Mouse (Mus musculus) testis, adult 2 months (tissue): Measurements from ENCODE around the gene Uqcrq. TPM values are rescaled to one million over a fixed set of nuclear protein-coding genes. Genes with fewer than 3 reads are reported as not detected.

Experiments
- H3K27ac ChIP-seq: fragments of 200-500 bp; 2 replicates; pipeline ENCODE4 v1.5.1; 2012; ENCODE audit warnings: low read depth, low read length; ENCODE audit not compliant: control insufficient read depth, insufficient read depth
- H3K27me3 ChIP-seq: fragments of 200-500 bp; 2 replicates; pipeline ENCODE4 v1.6.1; 2012; ENCODE audit warnings: mild to moderate bottlenecking, low read length, moderate library complexity; ENCODE audit not compliant: control insufficient read depth, insufficient read depth
- H3K36me3 ChIP-seq: fragments of 200-500 bp; 2 replicates; pipeline ENCODE4 v1.6.1; 2012; ENCODE audit warnings: mild to moderate bottlenecking, low read length; ENCODE audit not compliant: control insufficient read depth, insufficient read depth
- H3K4me1 ChIP-seq: fragments of 200-500 bp; 2 replicates; pipeline ENCODE4 v1.6.1; 2012; ENCODE audit warnings: low read length; ENCODE audit not compliant: control insufficient read depth, insufficient read depth
- H3K4me3 ChIP-seq: fragments of 200-500 bp; 2 replicates; pipeline ENCODE4 v1.5.1; 2012; ENCODE audit warnings: low read depth, mild to moderate bottlenecking, low read length, moderate library complexity, mixed read lengths; ENCODE audit not compliant: control insufficient read depth
- CTCF ChIP-seq: fragments of 200-500 bp; IDR thresholded peaks from 2 replicates; pipeline ENCODE4 v1.5.1; 2012; ENCODE audit warnings: low read depth, mild to moderate bottlenecking, inconsistent platforms, low read length, moderate library complexity; ENCODE audit not compliant: control insufficient read depth, insufficient read depth, insufficient replicate concordance
- POLR2A ChIP-seq: fragments of 200-500 bp; IDR thresholded peaks from 2 replicates; pipeline ENCODE4 v1.6.1; 2012; ENCODE audit warnings: low read depth, mild to moderate bottlenecking, inconsistent platforms, low read length, moderate library complexity; ENCODE audit not compliant: control insufficient read depth
- polyA plus RNA-seq: library from polyadenylated mRNA; depleted of rRNA; stranded (reverse); fragments of >200 nt; gene quantifications from 2 replicates; pipeline ENCODE4 v1.2.3, GENCODE M21; 2012

Uqcrq gene
- polyA plus RNA-seq, 1 experiment: 969 TPM

DNA sequence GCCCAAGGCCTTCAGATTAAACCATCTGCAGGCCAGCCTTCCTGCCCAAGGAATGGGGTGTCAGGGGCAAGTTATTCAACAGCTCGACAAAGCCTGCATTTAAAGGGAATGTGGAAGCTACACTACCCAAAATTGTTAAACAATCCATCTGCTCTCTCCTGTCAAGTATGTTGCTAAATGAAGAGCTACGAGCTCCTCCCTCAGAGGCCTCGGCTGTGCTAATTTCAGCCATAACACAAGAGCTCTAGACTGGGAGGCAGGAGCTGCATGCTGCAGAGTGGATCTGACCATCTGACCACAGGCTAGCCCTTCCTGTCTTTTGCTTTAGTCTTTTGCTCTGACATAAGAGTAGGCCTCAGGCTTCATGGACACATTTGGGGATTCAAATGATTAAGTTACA, 5.4 kb downstream of the Uqcrq start:
- Histone ChIP-seq H3K27me3 (no peaks in the 10 kb centered on the region), H3K36me3 (no peaks in the 10 kb centered on the region), H3K4me3 (no peak overlapping the region), H3K4me1 (peaks cover 4% of the 10 kb centered on the region), H3K27ac (no peak overlapping the region)
- TF ChIP-seq CTCF: no peak
- no peak for TF ChIP-seq POLR2A

DNA sequence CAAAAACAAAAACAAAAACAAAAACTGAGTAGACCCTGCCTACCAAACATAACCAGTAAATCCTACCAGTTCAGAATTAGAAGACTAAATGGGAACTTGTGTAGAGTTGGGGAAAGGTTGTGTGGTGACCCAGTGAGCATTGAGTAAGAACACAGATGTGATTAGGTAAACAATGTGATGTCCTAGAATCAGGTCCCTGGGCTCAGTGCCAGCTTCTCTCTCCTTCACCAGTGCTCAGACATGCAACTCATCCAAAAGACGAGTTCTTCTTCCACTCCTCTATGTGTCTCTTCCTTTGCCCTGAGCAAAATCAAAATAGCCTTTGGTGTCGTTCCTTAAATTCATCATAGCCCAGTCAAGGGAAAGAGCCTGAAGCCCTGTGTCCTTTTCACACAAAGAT, 5.8 kb downstream of the Uqcrq start:
- H3K36me3 ChIP-seq: no peaks in the 10 kb centered on the region
- no peaks in the 10 kb centered on the region for H3K27me3 ChIP-seq
- no peak for TF ChIP-seq CTCF
- TF ChIP-seq POLR2A: no peak
- no peak overlapping the region for H3K27ac ChIP-seq
- peaks cover 4% of the 10 kb centered on the region for H3K4me1 ChIP-seq
- H3K4me3 ChIP-seq: no peak overlapping the region

DNA sequence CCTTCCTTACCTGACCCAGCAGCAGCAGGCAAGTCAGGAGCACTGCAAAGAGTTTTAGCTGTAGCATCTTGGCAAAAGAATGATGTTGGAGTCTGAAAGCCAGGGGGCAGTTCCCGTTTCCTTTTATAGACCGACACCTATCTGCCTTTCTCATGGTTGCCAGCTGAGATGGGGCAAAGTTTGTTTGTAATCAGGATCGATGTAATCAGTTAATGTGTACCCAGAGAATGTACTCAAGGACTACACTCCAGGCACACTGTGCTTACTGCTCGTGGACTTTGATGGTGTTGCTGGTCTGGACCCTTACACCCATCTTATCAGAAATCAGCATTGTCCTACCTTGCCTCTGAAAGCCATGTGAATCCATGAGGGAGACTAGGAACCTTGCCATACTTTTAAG, 7.6 kb downstream of the Uqcrq start, which contains the start of gene Leap2:
TSS of gene Leap2 (minus strand) at position 135 of the 400 bp plus-strand sequence.
- no peaks in the 10 kb centered on the region for H3K4me1 ChIP-seq
- H3K27ac ChIP-seq: no peak within 1 kb of the TSS
- H3K27me3 ChIP-seq: no peaks in the 10 kb centered on the region
- TF ChIP-seq CTCF: no peak
- no peak for TF ChIP-seq POLR2A
- no peak within 1 kb of the TSS for H3K4me3 ChIP-seq
- no peaks in the 10 kb centered on the region for H3K36me3 ChIP-seq

- no peaks in the 10 kb centered on the region for H3K27me3 ChIP-seq
- TF ChIP-seq POLR2A (no peak), CTCF (no peak)
- no peak overlapping the region for H3K27ac ChIP-seq
- H3K4me3 ChIP-seq: no peak overlapping the region
- H3K4me1 ChIP-seq: no peaks in the 10 kb centered on the region
- H3K36me3 ChIP-seq: no peaks in the 10 kb centered on the region
Measured at GRCm38 (mm10) chr11:53418048-53418447, 12.6 kb downstream of the Uqcrq start.

- H3K4me1 ChIP-seq: no peaks in the 10 kb centered on the region
- no peak for TF ChIP-seq CTCF
- H3K4me3 ChIP-seq: no peak overlapping the region
- H3K36me3 ChIP-seq: peaks cover 1% of the 10 kb centered on the region; the same call in 1 of the 2 replicates
- no peaks in the 10 kb centered on the region for H3K27me3 ChIP-seq
- H3K27ac ChIP-seq: no peak overlapping the region
Measured at GRCm38 (mm10) chr11:53413871-53414270, 16.8 kb downstream of the Uqcrq start.

GRCm38 (mm10) chr11:53411738-53412137, 18.9 kb downstream of the Uqcrq start:
- Histone ChIP-seq H3K4me1 (no peaks in the 10 kb centered on the region), H3K36me3 (peaks cover 1% of the 10 kb centered on the region; the same call in 1 of the 2 replicates), H3K27me3 (no peaks in the 10 kb centered on the region), H3K27ac (no peak overlapping the region), H3K4me3 (no peak overlapping the region)
- no peak for TF ChIP-seq POLR2A
- TF ChIP-seq CTCF: no peak

DNA sequence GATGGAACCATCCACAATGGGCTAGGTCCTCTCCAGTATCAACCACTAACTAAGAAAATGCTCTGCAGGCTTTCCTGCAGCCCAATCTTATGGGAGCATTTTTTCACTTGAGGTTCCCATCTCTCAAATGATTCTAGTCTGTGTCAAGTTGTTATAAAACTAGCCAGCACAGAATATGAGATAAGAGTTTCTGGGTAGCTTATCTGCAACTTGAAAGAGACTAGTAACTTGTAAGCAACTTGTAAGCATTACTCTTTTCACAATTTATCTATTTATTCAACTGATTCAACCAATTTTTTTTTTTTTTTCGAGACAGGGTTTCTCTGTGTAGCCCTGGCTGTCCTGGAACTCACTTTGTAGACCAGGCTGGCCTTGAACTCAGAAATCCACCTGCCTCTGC, 27.0 kb downstream of the Uqcrq start:
- TF ChIP-seq POLR2A (no peak), CTCF (no peak)
- H3K36me3 ChIP-seq: peaks cover 3% of the 10 kb centered on the region
- H3K4me1 ChIP-seq: no peaks in the 10 kb centered on the region
- no peak overlapping the region for H3K27ac ChIP-seq
- H3K4me3 ChIP-seq: no peak overlapping the region
- no peaks in the 10 kb centered on the region for H3K27me3 ChIP-seq

- TF ChIP-seq POLR2A: no peak
- TF ChIP-seq CTCF: no peak
Measured at GRCm38 (mm10) chr11:53393856-53394255, 36.8 kb downstream of the Uqcrq start.

More at GRCm38 (mm10) chr11:53393856-53394255, 36.8 kb downstream of the Uqcrq start:
- H3K4me1 ChIP-seq: no peaks in the 10 kb centered on the region
- no peak overlapping the region; the same call in 1 of the 2 replicates for H3K4me3 ChIP-seq
- H3K27me3 ChIP-seq: no peaks in the 10 kb centered on the region
- no peak overlapping the region for H3K27ac ChIP-seq
- peaks cover 1% of the 10 kb centered on the region; the same call in 1 of the 2 replicates for H3K36me3 ChIP-seq
